Mouse (Mus musculus) brain, embryonic 14.5 days (tissue): ENCODE data around the gene Olfr1501. TPM values are rescaled to one million over a fixed set of nuclear protein-coding genes. Genes with fewer than 3 reads are reported as not detected.
A peak's percentile ranks its signal among the peaks of the same experiment; 100 is the strongest.
"Not testable (repeated sequence)": the region's sequence is repeated elsewhere in the genome, so short reads cannot be mapped to it uniquely, and the experiment has no call there.

Source experiments
- DNase-seq: peaks from one replicate; pipeline ENCODE4 v3.0.0-alpha.2; 2011; ENCODE audit warnings: low read depth
- CTCF ChIP-seq: fragments of 200-500 bp; IDR thresholded peaks from 2 replicates; pipeline ENCODE4 v1.5.1; 2012; ENCODE audit warnings: inconsistent platforms, mild to moderate bottlenecking, moderate library complexity, borderline replicate concordance; ENCODE audit not compliant: insufficient read depth, insufficient read length; ENCODE audit errors: extremely low read depth
- POLR2A ChIP-seq: fragments of 200-500 bp; IDR thresholded peaks from 2 replicates; pipeline ENCODE4 v1.6.1; 2012; ENCODE audit warnings: mild to moderate bottlenecking, inconsistent platforms, borderline replicate concordance; ENCODE audit not compliant: poor library complexity, insufficient read depth, insufficient read length, severe bottlenecking; ENCODE audit errors: extremely low read depth
- polyA plus RNA-seq: library from polyadenylated mRNA; depleted of rRNA; stranded (reverse); fragments of >200 nt; gene quantifications from 2 replicates; pipeline ENCODE4 v1.2.3, GENCODE M21; 2012; rRNA removed

Olfr1501 gene
- polyA plus RNA-seq, result not detected in 2 replicates

GRCm38 (mm10) chr19:13850592-13850991, at the start of gene Olfr1501:
Gene Olfr1501 (minus strand): TSS chr19:13850692.
- DNase-seq, result not testable (repeated sequence)

- DNase-seq, result no peak
- no peak for TF ChIP-seq CTCF
- no peak for TF ChIP-seq POLR2A
Measured at GRCm38 (mm10) chr19:13897828-13898227, 47.3 kb upstream of the Olfr1501 start, which contains the start of gene Olfr1504. Gene Olfr1504 (minus strand): TSS chr19:13897928.

- TF ChIP-seq POLR2A (no peak), CTCF (no peak)
- DNase-seq, result no peak
Measured at GRCm38 (mm10) chr19:13861495-13861894, 11.0 kb upstream of the Olfr1501 start, which contains the start of gene Olfr1502. Gene Olfr1502 (plus strand): TSS chr19:13861795.

- no peak for DNase-seq
- TF ChIP-seq CTCF, result no peak
- TF ChIP-seq POLR2A, result no peak
Measured at GRCm38 (mm10) chr19:13830388-13830787, 20.1 kb downstream of the Olfr1501 start, which contains the start of gene Olfr1500. Gene Olfr1500 (minus strand): TSS chr19:13830488.

GRCm38 (mm10) chr19:13828447-13828846, 22.0 kb downstream of the Olfr1501 start:
- TF ChIP-seq CTCF, result no peak
- no peak for TF ChIP-seq POLR2A
- DNase-seq, result peak; percentile 0

GRCm38 (mm10) chr19:13820847-13821246, 29.6 kb downstream of the Olfr1501 start:
- no peak for DNase-seq
- no peak for TF ChIP-seq CTCF
- no peak for TF ChIP-seq POLR2A

GRCm38 (mm10) chr19:13819347-13819746, 31.1 kb downstream of the Olfr1501 start, which contains the start of gene Olfr1499:
Gene Olfr1499 (minus strand): TSS chr19:13819447.
- TF ChIP-seq CTCF (no peak), POLR2A (no peak)
- DNase-seq, result no peak

- DNase-seq, result peak; percentile 63
- no peak for TF ChIP-seq POLR2A
- 0 out of 2 replicates have a peak, but pooled peaks have one; percentile 29 for TF ChIP-seq CTCF
Measured at GRCm38 (mm10) chr19:13818827-13819226, 31.7 kb downstream of the Olfr1501 start.

- DNase-seq, result no peak
- peak; percentile 8; the same call in 1 of the 2 replicates for TF ChIP-seq CTCF
- no peak for TF ChIP-seq POLR2A
Measured at GRCm38 (mm10) chr19:13812823-13813222, 37.7 kb downstream of the Olfr1501 start.

GRCm38 (mm10) chr19:13805486-13805885, 45.0 kb downstream of the Olfr1501 start:
- DNase-seq, result not testable (repeated sequence)

- no peak for DNase-seq
- TF ChIP-seq POLR2A, result no peak
- no peak for TF ChIP-seq CTCF
Measured at GRCm38 (mm10) chr19:13798102-13798501, 52.4 kb downstream of the Olfr1501 start, which contains the start of gene Olfr1497. Gene Olfr1497 (minus strand): TSS chr19:13798202.

Other genes starting within 250 kb of the Olfr1501 start
- gene Olfr1487, start 233.3 kb downstream of the Olfr1501 start, polyA plus RNA-seq, result not detected in 2 replicates
- gene Olfr1489, start 219.1 kb downstream of the Olfr1501 start, polyA plus RNA-seq, result not detected in 2 replicates
- not detected in 2 replicates for gene Olfr1490, start 199.6 kb downstream of the Olfr1501 start, polyA plus RNA-seq
- not detected in 2 replicates for gene Olfr1491, start 153.4 kb downstream of the Olfr1501 start, polyA plus RNA-seq
- gene Olfr1493-ps1, start 127.4 kb downstream of the Olfr1501 start, polyA plus RNA-seq, result not detected in 2 replicates
- not detected in 2 replicates for gene Olfr1494, start 111.0 kb downstream of the Olfr1501 start, polyA plus RNA-seq
- gene Olfr1495, start 86.1 kb downstream of the Olfr1501 start, polyA plus RNA-seq, result not detected in 2 replicates
- gene Olfr1496, start 72.8 kb downstream of the Olfr1501 start, polyA plus RNA-seq, result not detected in 2 replicates
- not detected in 2 replicates for gene Olfr1497, start 52.5 kb downstream of the Olfr1501 start, polyA plus RNA-seq
- gene Olfr1499, start 31.2 kb downstream of the Olfr1501 start, polyA plus RNA-seq, result not detected in 2 replicates
- gene Olfr1500, start 20.2 kb downstream of the Olfr1501 start, polyA plus RNA-seq, result not detected in 2 replicates
- gene Olfr1502, start 11.1 kb upstream of the Olfr1501 start, polyA plus RNA-seq, result not detected in 2 replicates
- gene Olfr1504, start 47.2 kb upstream of the Olfr1501 start, polyA plus RNA-seq, result not detected in 2 replicates
- gene Olfr1505, start 62.8 kb upstream of the Olfr1501 start, polyA plus RNA-seq, result not detected in 2 replicates